Mouse (Mus musculus): ENCODE data around the gene Slc5a2.

GRCm38 (mm10) chr7:128319140-128319539 lies 53.7 kb downstream of the Slc5a2 start:
- no peak for TF ChIP-seq POLR2A (IDR thresholded peaks at IDR 0.05; ENCODE audit: low read depth, low read length)
- no peak for TF ChIP-seq CTCF (IDR thresholded peaks at IDR 0.05; ENCODE audit: borderline replicate concordance, insufficient read depth, low read length)
